Mouse (Mus musculus) left cerebral cortex, adult 11 months (tissue): ENCODE measurements around the gene Tmem170.
"Not testable (repeated sequence)": the region's sequence is repeated elsewhere in the genome, so short reads cannot be mapped to it uniquely, and the experiment has no call there.

ENCODE experiments used
- DNase-seq: peaks from one replicate; pipeline ENCODE4 v3.0.0; 2022; ENCODE audit warnings: low spot score

The Tmem170 gene

DNA sequence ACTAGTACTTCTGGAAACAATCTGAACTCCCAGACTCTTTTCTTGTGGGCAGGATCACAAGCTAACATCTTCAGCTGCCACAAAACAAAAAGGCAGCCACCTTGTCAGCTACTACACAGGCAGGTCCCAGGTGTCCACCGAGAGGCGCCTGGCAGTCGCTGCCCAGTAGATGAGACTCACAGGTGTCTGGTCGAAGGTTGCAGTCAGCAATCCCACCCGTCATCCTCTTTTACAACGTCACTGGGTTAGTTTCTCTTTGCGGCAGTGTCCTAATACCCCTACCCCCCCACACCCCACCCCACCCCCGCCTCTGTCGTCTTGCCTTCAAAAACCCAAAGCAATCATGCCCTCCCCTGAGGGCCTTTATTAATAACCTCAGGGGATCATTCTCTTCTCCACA is 792 bp downstream of the Tmem170 start:
- DNase-seq = no peak

- no peak for DNase-seq
Measured at GRCm38 (mm10) chr8:111871278-111871677, 5.3 kb downstream of the Tmem170 start.

DNA sequence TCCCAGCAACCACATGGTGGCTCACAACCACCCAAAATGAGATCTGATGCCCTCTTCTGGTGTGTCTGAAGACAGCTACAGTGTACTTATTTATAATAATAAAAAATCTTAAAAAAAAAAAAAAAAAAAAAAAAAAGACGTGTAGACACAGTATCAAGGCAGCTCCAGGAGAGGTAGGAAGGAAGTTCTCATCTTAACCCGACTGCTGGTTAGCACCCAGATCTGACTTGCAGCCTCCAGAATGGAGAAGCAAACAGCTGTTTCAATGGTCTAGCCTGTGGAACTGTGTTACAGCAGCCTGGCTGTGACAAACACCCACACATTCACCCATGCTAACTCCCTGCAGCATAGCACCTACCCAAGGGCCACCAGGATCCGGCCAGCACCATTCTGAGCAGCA is 6.2 kb downstream of the Tmem170 start:
- no peak for DNase-seq

GRCm38 (mm10) chr8:111868664-111869063 is 7.9 kb downstream of the Tmem170 start:
- DNase-seq = no peak

DNA sequence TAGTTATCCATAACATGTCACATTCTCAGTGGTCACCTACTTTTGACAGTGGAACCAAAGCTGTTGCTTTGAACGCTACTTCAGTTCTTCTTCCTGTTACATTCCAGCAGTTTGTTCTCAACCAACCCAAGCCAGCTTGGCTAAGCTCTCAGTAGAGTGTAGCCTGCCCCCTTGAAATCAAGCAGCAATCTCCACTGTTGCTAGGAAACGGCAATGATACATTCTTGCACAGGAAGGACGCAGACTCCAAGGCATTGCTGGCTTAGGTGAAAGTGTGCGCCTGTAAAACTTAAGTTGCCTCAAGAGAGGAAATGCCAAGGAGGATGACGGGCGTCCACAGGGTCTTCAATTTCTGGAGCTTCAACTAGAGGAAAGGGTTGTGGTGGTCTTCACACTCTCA is 10.7 kb downstream of the Tmem170 start:
- DNase-seq = no peak

GRCm38 (mm10) chr8:111865130-111865852 is 11.3 kb downstream of the Tmem170 start:
- no peak for DNase-seq

GRCm38 (mm10) chr8:111864648-111865047 is 11.9 kb downstream of the Tmem170 start:
- DNase-seq = no peak

DNA sequence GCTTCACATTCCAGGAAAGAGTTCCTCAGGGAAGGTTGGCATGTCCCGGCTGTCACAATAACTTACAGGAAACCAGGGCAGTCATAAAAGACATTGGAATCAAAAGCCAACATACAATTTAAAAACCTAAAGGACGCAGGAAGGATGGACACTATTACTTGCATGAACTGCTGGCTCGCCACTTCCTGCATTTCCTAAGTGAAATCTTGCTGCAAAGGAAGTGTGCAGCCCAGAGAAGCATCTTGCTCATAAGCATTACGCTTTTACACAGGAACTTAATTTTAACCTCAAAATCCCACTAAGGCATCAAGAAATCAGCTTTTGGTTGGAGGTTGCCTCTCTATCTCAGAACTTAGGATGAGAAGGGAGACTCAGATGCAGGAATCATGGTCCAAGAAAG is 13.3 kb downstream of the Tmem170 start:
- no peak for DNase-seq

DNA sequence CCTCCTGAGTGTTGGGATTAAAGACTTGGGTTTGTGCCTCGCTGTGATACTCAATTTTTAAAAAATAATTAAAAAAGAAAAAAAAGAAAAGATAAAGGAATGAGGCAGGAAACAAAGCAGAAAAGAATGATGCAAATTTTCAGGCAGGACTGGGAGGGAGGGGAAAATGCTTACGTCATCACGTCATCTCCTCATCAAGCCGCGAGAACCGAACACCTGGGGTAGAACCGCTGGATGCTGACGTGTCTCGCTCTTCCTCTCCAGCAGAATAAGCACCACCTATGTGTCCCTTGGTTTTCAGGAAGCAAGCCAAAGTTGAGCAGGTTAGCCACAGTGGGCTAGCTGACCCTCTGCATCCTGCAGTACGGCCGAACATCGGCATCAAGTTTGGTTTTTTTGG is 20.6 kb downstream of the Tmem170 start:
- no peak for DNase-seq

GRCm38 (mm10) chr8:111853861-111854501 is 22.6 kb downstream of the Tmem170 start, which contains the start of gene Cfdp1:
Gene Cfdp1 (minus strand): TSS chr8:111854291.
- DNase-seq = peak; percentile 95

DNA sequence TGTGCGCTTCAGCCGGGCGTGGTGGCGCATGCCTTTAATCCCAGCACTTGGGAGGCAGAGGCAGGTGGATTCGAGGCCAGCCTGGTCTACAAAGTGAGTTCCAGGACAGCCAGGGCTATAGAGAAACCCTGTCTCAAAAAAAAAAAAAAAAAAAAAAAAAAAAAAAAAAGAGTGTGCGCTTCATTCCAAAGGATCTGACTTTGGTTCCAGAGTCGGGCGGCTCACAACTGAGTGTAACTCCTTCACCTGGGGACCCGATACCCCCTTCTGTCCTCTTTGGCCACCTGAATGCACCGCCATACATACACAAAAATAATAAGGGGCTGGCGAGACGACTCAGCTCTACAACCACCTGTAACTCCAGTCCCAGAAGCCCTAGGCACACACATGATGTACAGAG is 23.3 kb downstream of the Tmem170 start:
- not testable (repeated sequence) for DNase-seq

- DNase-seq = no peak
Measured at GRCm38 (mm10) chr8:111846746-111847145, 29.8 kb downstream of the Tmem170 start.

DNA sequence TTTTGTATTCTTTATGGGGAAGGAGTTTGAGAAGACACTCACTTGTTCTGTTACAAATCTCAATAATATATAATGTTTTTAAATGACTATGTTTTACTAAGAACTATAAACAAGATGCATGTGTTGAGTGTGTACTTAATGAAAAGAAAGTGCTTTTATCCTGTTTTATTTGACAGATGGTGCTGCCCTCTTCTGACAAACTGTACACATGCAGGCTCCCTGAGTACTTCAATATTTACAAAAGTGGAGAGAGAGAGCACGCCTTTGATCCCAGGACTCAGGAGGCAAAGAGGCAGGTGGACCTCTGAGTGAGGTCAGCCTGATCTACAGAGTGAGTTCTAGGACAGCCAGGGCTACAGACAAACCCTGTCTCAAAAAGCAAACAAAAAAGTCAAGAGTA is 41.0 kb downstream of the Tmem170 start:
- DNase-seq = no peak

DNA sequence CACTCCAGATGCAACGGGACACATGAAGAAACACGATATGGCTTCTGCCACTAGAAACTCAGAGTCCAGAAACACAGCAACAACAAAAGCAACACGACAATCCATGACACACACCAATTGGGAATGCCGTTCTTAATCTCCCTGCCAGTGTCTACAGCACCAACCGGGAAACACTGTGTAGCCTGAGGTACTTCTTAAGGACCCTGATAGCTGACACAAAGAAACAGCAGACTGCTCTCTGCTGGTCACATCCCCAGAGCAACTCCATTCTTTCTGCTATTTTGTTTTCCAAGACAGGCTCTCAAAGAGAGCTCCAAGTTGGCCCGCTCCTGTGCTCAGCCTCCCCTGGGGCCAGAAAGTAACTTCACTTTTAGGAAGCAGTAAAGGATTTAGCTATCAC is 42.5 kb downstream of the Tmem170 start:
- DNase-seq = no peak

GRCm38 (mm10) chr8:111832983-111833382 is 43.6 kb downstream of the Tmem170 start:
- DNase-seq = no peak

GRCm38 (mm10) chr8:111831996-111832395 is 44.6 kb downstream of the Tmem170 start:
- DNase-seq = no peak

DNA sequence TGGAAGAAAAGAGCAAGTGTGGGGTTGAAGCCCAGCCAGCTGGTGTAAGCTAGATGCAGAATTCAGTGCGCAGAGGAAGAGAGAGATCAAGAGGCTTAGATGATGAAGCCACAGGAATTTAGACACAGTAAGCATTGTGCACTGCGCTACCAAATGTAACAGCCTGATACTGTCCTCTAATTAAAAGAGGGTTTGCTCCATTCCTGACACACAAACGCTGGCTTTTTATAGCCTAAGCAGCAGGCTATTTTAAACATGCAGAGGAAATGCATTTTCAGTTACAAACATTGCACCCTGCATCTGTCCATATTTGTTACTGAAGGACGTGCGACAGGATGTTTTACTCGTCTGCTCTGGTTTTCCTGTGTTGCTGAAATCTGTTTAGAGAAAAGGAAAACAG is 48.0 kb downstream of the Tmem170 start:
- no peak for DNase-seq

GRCm38 (mm10) chr8:111825219-111825618 is 51.3 kb downstream of the Tmem170 start:
- no peak for DNase-seq

GRCm38 (mm10) chr8:111824334-111824733 is 52.2 kb downstream of the Tmem170 start:
- no peak for DNase-seq

- no peak for DNase-seq
Measured at GRCm38 (mm10) chr8:111821199-111821598, 55.4 kb downstream of the Tmem170 start.

DNA sequence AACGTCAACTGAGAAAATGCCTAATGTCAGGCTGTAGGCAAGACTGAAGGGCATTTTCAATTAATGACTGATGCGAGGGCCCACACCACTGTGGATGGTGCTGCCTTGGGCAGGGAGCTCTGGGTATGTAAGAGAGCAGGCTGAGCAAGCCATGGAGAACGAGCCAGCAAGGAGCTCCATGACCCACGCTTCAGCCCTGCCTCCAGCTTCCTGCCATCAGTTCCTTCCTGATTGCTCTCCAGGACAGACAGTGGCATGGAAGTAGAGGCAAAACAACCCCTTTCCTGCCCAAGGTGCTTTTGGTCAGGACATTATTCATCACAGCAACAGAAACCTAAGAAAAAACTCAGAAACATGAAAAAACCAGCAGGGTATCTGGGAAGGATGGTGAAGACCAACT is 55.9 kb downstream of the Tmem170 start:
- DNase-seq = no peak

GRCm38 (mm10) chr8:111820018-111820417 is 56.5 kb downstream of the Tmem170 start:
- no peak for DNase-seq

DNA sequence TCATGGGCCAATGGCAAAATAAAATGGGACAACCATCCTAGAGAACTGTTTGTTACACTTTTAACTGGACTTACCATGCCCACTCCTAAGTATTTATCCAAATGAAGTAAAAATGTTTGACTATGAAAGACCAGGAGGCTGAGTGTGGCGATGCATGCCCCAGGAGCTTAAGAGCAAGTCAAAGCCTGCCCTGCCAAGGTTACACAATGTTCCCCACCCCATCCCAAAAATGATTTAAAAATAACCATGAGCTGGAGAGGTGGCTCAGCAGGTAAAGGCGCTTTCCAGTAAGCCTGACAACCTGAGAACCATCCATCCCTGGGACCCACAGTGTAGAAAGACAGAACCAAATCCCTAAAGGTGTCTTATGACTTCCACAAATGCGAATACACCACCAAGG is 58.0 kb downstream of the Tmem170 start:
- no peak for DNase-seq

- DNase-seq = no peak
Measured at GRCm38 (mm10) chr8:111815078-111815477, 61.5 kb downstream of the Tmem170 start.
